Mouse (Mus musculus) liver, embryonic 15.5 days (tissue): ENCODE results near the gene Psmb11. TPM values are rescaled to one million over a fixed set of nuclear protein-coding genes. Genes with fewer than 3 reads are reported as not detected.

Experiments
- ATAC-seq: fragments of 200-750 bp; cut with Nextera tagmentation; 2 replicates; pipeline ENCODE4 v1.8.0; 2017; ENCODE audit warnings: moderate number of reproducible peaks, mild to moderate bottlenecking, moderate library complexity; ENCODE audit not compliant: insufficient read depth
- H3K27ac ChIP-seq: fragments of 300-500 bp; sonication (generic); replicated peaks from 2 replicates; pipeline ENCODE4 v1.5.1; 2015; ENCODE audit warnings: mild to moderate bottlenecking, inconsistent platforms
- H3K27me3 ChIP-seq: fragments of 300-500 bp; sonication (generic); 2 replicates; pipeline ENCODE4 v1.6.1; 2015; ENCODE audit warnings: mild to moderate bottlenecking, inconsistent platforms
- H3K36me3 ChIP-seq: fragments of 300-500 bp; sonication (generic); replicated peaks from 2 replicates; pipeline ENCODE4 v1.6.1; 2015; ENCODE audit warnings: moderate library complexity, mild to moderate bottlenecking, inconsistent platforms
- H3K4me1 ChIP-seq: fragments of 300-500 bp; sonication (generic); replicated peaks from 2 replicates; pipeline ENCODE4 v1.6.1; 2015; ENCODE audit warnings: inconsistent platforms
- H3K4me2 ChIP-seq: fragments of 300-500 bp; sonication (generic); 2 replicates; pipeline ENCODE4 v1.6.1; 2015; ENCODE audit warnings: moderate library complexity, mild to moderate bottlenecking, inconsistent platforms
- H3K4me3 ChIP-seq: fragments of 300-500 bp; sonication (generic); replicated peaks from 2 replicates; pipeline ENCODE4 v1.5.1; 2015; ENCODE audit warnings: mild to moderate bottlenecking, inconsistent platforms
- H3K9ac ChIP-seq: fragments of 300-500 bp; sonication (generic); 2 replicates; pipeline ENCODE4 v1.6.1; 2015; ENCODE audit warnings: moderate library complexity, mild to moderate bottlenecking, inconsistent platforms
- H3K9me3 ChIP-seq: fragments of 300-500 bp; sonication (generic); replicated peaks from 2 replicates; pipeline ENCODE4 v1.6.1; 2016; ENCODE audit warnings: inconsistent platforms
- WGBS: fragments of 180-500 bp; shearing (Covaris S2); methylation state at CpG from one replicate; pipeline ENCODE4 v1.1.7; 2015; ENCODE audit warnings: mixed read lengths; ENCODE audit not compliant: insufficient replicate concordance; 5-methylcytosine and 5-hydroxymethylcytosine counted together
- polyA plus RNA-seq: library from polyadenylated mRNA; unstranded; fragments of >200 nt; fragmentation: Nextera tagmentation; extraction: Ambion mirVana; gene quantifications from 2 replicates; pipeline ENCODE4 v1.2.1, GENCODE M21; 2015

The Psmb11 gene
- polyA plus RNA-seq, 1 experiment from 2014 or later = not detected

GRCm38 (mm10) chr14:54642224-54642944, 21.2 kb downstream of the Psmb11 start:
- no peak for ATAC-seq
- Histone ChIP-seq H3K27me3 (peaks cover 22% of the 10 kb centered on the region), H3K36me3 (peaks cover 56% of the 10 kb centered on the region), H3K4me3 (no peak overlapping the region), H3K9me3 (no peaks in the 10 kb centered on the region), H3K4me1 (peaks cover 15% of the 10 kb centered on the region), H3K27ac (no peak overlapping the region), H3K9ac (no peak overlapping the region), H3K4me2 (no peak overlapping the region)
- 87% methylated on average over 25 of the region's 25 CpGs for WGBS

- Histone ChIP-seq H3K4me3 (no peak overlapping the region), H3K27me3 (peaks cover 22% of the 10 kb centered on the region), H3K9me3 (no peaks in the 10 kb centered on the region), H3K27ac (no peak overlapping the region), H3K4me1 (peaks cover 15% of the 10 kb centered on the region), H3K36me3 (peaks cover 62% of the 10 kb centered on the region), H3K9ac (no peak overlapping the region), H3K4me2 (no peak overlapping the region)
- no peak for ATAC-seq
- 78% methylated on average over 2 of the region's 2 CpGs for WGBS
Measured at GRCm38 (mm10) chr14:54643011-54643410, 21.8 kb downstream of the Psmb11 start.

- Histone ChIP-seq H3K27me3 (peaks cover 21% of the 10 kb centered on the region), H3K36me3 (peaks cover 73% of the 10 kb centered on the region), H3K27ac (no peak overlapping the region), H3K9me3 (no peaks in the 10 kb centered on the region), H3K4me1 (peaks cover 15% of the 10 kb centered on the region), H3K4me2 (no peak overlapping the region), H3K4me3 (no peak overlapping the region), H3K9ac (no peak overlapping the region)
- ATAC-seq = no peak
- WGBS = 89% methylated on average over 9 of the region's 9 CpGs
Measured at GRCm38 (mm10) chr14:54644294-54644693, 23.1 kb downstream of the Psmb11 start.

- H3K27ac ChIP-seq = no peak overlapping the region
Measured at GRCm38 (mm10) chr14:54646455-54646854, 25.2 kb downstream of the Psmb11 start.

GRCm38 (mm10) chr14:54646898-54647636, 25.8 kb downstream of the Psmb11 start:
- no peaks in the 10 kb centered on the region for H3K9me3 ChIP-seq
- H3K27ac ChIP-seq = no peak overlapping the region
- H3K4me1 ChIP-seq = peaks cover 17% of the 10 kb centered on the region
- ATAC-seq = no peak
- H3K36me3 ChIP-seq = peaks cover 97% of the 10 kb centered on the region
- H3K9ac ChIP-seq = no peak overlapping the region
- WGBS = 91% methylated on average over 8 of the region's 8 CpGs
- H3K4me3 ChIP-seq = no peak overlapping the region
- H3K4me2 ChIP-seq = no peak overlapping the region
- no peaks in the 10 kb centered on the region for H3K27me3 ChIP-seq

More at GRCm38 (mm10) chr14:54646455-54646854, 25.2 kb downstream of the Psmb11 start:
- H3K9ac ChIP-seq = no peak overlapping the region
- no peaks in the 10 kb centered on the region for H3K27me3 ChIP-seq
- 91% methylated on average over 17 of the region's 17 CpGs for WGBS
- no peaks in the 10 kb centered on the region for H3K9me3 ChIP-seq
- H3K4me2 ChIP-seq = no peak overlapping the region
- no peak overlapping the region for H3K4me3 ChIP-seq
- peaks cover 16% of the 10 kb centered on the region for H3K4me1 ChIP-seq
- peaks cover 94% of the 10 kb centered on the region for H3K36me3 ChIP-seq
- ATAC-seq = no peak

GRCm38 (mm10) chr14:54647900-54648299, 26.7 kb downstream of the Psmb11 start:
- H3K36me3 ChIP-seq = peaks cover 91% of the 10 kb centered on the region
- H3K4me2 ChIP-seq = no peak overlapping the region

GRCm38 (mm10) chr14:54650621-54651454, 29.6 kb downstream of the Psmb11 start:
- ATAC-seq = peak; percentile 43

More at GRCm38 (mm10) chr14:54647900-54648299, 26.7 kb downstream of the Psmb11 start:
- Histone ChIP-seq H3K27me3 (no peaks in the 10 kb centered on the region), H3K27ac (no peak overlapping the region), H3K9ac (no peak overlapping the region), H3K4me3 (no peak overlapping the region), H3K4me1 (peaks cover 26% of the 10 kb centered on the region), H3K9me3 (no peaks in the 10 kb centered on the region)
- no peak for ATAC-seq
- 39% methylated on average over 4 of the region's 4 CpGs for WGBS

GRCm38 (mm10) chr14:54651556-54651955, 30.3 kb downstream of the Psmb11 start:
- Histone ChIP-seq H3K27ac (0 out of 2 replicates have a peak overlapping the region, but pooled peaks have one; percentile 81), H3K4me2 (no peak overlapping the region), H3K9me3 (no peaks in the 10 kb centered on the region), H3K9ac (no peak overlapping the region), H3K36me3 (peaks cover 81% of the 10 kb centered on the region), H3K4me3 (no peak overlapping the region), H3K4me1 (peaks cover 42% of the 10 kb centered on the region), H3K27me3 (no peaks in the 10 kb centered on the region)
- WGBS = 74% methylated on average over 4 of the region's 4 CpGs
- no peak for ATAC-seq

More at GRCm38 (mm10) chr14:54650621-54651454, 29.6 kb downstream of the Psmb11 start:
- H3K4me1 ChIP-seq = peaks cover 42% of the 10 kb centered on the region
- WGBS = 50% methylated on average over 23 of the region's 23 CpGs
- H3K9me3 ChIP-seq = no peaks in the 10 kb centered on the region
- peaks cover 81% of the 10 kb centered on the region for H3K36me3 ChIP-seq
- H3K4me3 ChIP-seq = no peak overlapping the region
- H3K4me2 ChIP-seq = no peak overlapping the region
- H3K9ac ChIP-seq = no peak overlapping the region
- H3K27me3 ChIP-seq = no peaks in the 10 kb centered on the region
- 0 out of 2 replicates have a peak overlapping the region, but pooled peaks have one; percentile 81 for H3K27ac ChIP-seq

- Histone ChIP-seq H3K4me2 (peak overlapping the region; percentile 77), H3K27me3 (no peaks in the 10 kb centered on the region), H3K36me3 (peaks cover 81% of the 10 kb centered on the region), H3K4me3 (peak overlapping the region; percentile 66), H3K27ac (peak overlapping the region; percentile 81), H3K9me3 (no peaks in the 10 kb centered on the region), H3K9ac (peak overlapping the region; percentile 61), H3K4me1 (peaks cover 42% of the 10 kb centered on the region)
- WGBS = 2% methylated on average over 7 of the region's 7 CpGs
- no peak for ATAC-seq
Measured at GRCm38 (mm10) chr14:54652787-54653186, 31.6 kb downstream of the Psmb11 start.

- H3K9me3 ChIP-seq = no peaks in the 10 kb centered on the region
- H3K36me3 ChIP-seq = peaks cover 81% of the 10 kb centered on the region
- WGBS = 0% methylated on average over 12 of the region's 12 CpGs
- H3K4me3 ChIP-seq = peak overlapping the region; percentile 66
- no peaks in the 10 kb centered on the region for H3K27me3 ChIP-seq
- peak; percentile 84 for ATAC-seq
- H3K27ac ChIP-seq = peak overlapping the region; percentile 81
- H3K9ac ChIP-seq = peak overlapping the region; percentile 61
- peak overlapping the region; percentile 77 for H3K4me2 ChIP-seq
- peaks cover 42% of the 10 kb centered on the region for H3K4me1 ChIP-seq
Measured at GRCm38 (mm10) chr14:54653496-54653895, 32.3 kb downstream of the Psmb11 start.
